Mouse (Mus musculus) cortical plate, adult 2 months (tissue): Measurements from ENCODE around the gene B3galnt1.

ENCODE experiments used
- CTCF ChIP-seq: fragments of 200-500 bp; IDR thresholded peaks from 2 replicates; pipeline ENCODE4 v1.5.1; 2011; ENCODE audit warnings: mild to moderate bottlenecking, control low read depth, low read length; ENCODE audit not compliant: insufficient read depth; ENCODE audit errors: extremely low read depth
- POLR2A ChIP-seq: fragments of 200-500 bp; IDR thresholded peaks from 2 replicates; pipeline ENCODE4 v1.6.1; 2011; ENCODE audit warnings: mild to moderate bottlenecking, low read length, control low read depth; ENCODE audit not compliant: insufficient read depth; ENCODE audit errors: extremely low read depth

- TF ChIP-seq CTCF (no peak), POLR2A (no peak)
These were observed 73.7 kb downstream of the B3galnt1 start for GRCm38 (mm10) chr3:69525072-69525529.
